Mouse (Mus musculus): ENCODE measurements around the gene Ppp1r1b.

Gene Ppp1r1b

DNA sequence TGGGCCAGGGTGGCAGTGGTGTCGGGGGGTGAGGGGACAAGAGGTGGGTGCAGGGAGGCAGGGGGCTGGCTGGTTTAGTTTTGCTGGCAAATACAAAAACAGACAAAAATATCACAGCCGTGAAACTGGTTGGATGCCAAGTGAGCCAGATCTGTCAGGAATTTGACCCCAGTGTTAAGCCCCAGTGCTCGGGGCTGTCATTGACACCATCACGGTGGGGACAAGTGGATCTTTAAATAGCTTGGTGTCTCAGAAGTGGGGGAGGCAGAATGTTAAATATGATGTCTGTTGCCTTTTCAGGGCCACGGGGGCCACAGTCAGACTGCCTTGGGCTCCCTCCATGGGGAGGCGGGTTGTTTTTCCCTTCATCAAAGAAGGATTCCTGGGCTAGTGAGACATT, 46.1 kb downstream of the Ppp1r1b start:
- DNase-seq (ENCODE audit: low spot score in 2 of 2), result no peak

DNA sequence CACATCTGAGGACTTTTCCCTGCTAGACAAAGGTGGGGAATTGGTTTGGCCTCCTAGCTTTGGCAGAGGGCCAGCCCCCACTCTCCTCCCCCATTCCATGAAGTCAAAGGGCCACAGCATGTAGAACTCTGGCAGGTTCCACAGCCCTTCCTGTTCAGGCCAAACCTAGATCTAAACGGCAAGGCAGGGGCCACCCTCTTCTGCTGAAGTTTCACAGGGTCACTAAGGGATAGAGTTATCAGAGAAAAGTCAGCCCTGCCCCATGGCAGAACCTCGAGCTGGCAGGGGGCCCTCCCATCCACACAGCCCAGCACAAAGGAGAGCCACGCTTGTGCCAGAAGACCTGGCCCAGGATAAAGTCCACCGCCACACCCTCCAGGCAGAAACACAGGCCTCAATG, 46.8 kb downstream of the Ppp1r1b start:
- no peak for DNase-seq (ENCODE audit: low spot score in 2 of 2)

DNA sequence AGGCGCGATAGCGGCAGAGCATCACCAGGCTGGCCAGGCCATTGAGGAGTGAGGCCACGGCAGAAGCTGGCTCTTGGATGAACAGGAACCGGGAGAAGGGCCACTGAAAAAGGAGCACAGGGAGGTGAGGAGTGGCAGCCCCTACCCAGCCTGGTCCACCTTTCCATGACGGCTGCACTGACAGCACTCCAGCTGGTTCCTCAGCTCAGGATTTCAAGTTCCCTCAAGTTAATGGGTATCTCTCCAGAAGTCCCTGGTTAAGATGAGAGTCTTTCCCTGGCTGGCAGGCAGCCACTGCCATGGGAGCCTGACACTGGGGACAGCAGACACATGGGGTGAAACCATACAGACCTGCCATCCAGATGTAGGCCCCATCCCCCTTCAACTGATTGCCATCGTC, 49.7 kb downstream of the Ppp1r1b start:
- no peak for DNase-seq (ENCODE audit: low spot score in 2 of 2)

DNA sequence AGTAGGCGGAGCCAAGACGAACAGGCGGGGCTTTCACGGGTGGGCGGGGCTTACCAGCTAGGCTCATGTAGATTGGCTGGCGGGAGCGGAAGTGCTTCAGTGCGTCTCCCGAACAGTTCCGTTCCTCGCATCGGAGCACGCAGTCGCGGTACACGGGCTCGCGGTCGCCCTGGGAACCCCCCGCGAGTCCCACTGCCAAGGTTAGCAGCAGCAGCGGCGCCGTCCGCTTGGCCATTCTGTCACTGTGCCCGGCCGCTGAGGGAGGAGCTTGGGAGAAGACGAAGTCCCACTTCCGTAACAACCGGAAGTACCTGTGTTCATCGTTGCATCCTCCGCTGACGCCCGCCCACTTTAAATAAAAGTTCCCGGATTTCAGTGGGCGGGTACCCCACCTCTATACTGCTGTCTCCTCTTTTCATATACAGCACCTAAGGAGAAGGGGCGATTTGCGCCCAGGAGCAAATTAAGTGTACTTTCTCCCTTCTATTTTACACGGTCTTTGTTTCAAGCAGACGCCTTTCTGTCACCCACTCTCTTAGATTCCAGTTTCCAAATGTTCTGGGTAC, 52.0 kb downstream of the Ppp1r1b start, which contains the start of gene Pgap3:
Gene Pgap3 (minus strand): TSS at position 330 of the 566 bp plus-strand sequence.
- DNase-seq (ENCODE audit: low spot score in 2 of 2), result peak; percentile 90

DNA sequence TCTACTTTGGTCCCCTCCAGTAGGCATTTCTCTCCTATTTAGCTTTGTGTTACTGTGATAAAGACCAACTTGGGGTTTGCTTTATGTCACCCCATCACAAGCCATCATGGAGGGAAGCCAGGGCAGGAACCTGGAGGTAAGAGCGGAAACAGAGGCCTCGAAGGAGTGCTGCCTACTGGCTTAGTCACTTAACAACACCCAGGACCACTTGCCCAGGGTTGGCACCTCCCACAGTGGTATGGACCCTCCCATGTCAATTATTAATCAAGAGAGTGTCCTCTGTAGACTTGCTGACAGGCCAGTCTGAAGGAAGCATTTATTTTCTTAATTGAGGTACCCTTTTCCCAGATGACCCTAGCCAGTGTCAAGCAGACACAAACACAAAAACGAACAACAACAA, 52.6 kb downstream of the Ppp1r1b start:
- no peak for DNase-seq (ENCODE audit: low spot score in 2 of 2)

DNA sequence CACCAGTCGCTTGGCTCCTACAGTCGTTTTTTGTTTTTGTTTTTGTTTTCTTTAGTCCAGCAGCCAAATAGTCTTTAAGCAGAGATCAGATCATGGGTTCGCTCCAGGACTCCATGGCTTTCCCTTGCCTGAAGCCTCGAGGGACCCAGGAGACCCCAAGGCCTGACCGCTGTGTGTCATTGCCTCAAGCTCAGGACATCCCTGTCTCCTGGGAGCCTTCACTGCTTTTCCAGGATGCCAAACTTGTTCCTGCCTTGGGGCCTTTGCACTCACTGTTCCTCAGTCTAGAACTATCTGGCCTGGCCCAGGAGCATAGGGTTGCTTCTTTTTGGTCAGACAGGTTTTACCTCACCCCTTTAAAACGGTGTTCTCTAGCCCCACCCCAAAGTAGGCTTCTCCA, 58.4 kb downstream of the Ppp1r1b start:
- DNase-seq (ENCODE audit: low spot score in 2 of 2), result no peak

Measured in frontal cortex, postnatal 36 days (tissue).